Mouse (Mus musculus) cortical plate, adult 2 months (tissue): Measurements from ENCODE around the gene Rufy2.

ENCODE experiments used
- CTCF ChIP-seq: fragments of 200-500 bp; IDR thresholded peaks from 2 replicates; pipeline ENCODE4 v1.5.1; 2011; ENCODE audit warnings: mild to moderate bottlenecking, control low read depth, low read length; ENCODE audit not compliant: insufficient read depth; ENCODE audit errors: extremely low read depth
- POLR2A ChIP-seq: fragments of 200-500 bp; IDR thresholded peaks from 2 replicates; pipeline ENCODE4 v1.6.1; 2011; ENCODE audit warnings: mild to moderate bottlenecking, low read length, control low read depth; ENCODE audit not compliant: insufficient read depth; ENCODE audit errors: extremely low read depth

DNA sequence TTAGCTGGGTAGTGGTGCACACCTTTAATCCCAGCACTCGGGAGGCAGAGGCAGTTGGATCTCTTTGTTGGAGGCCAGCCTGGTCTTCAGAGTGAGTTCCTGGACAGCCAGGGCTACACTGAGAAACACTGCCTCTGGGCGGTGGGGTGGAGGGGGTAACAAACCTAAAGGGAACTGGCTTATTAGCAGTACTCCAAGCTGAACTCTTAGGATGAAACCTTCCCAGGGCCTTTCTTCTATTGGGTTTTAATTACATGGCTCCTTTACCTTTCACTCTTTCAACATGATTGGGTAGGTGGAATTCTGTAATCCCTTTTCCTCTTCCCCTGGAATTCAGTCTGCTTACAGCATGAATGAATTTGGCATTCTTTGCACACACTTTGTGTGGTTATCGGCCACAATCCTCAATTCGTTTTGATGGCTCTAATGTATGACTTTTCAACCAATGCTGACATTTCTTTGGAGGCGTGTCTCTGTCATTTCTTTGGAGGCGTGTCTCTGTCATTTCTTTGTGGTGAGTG, 45.5 kb downstream of the Rufy2 start:
- TF ChIP-seq CTCF (no peak), POLR2A (no peak)
